Mouse (Mus musculus) CD4-positive helper T cell, adult 2 months (primary cell): Measurements from ENCODE around the gene Brpf3.

Source experiments
- DNase-seq: peaks from one replicate; pipeline ENCODE4 v3.0.0-alpha.2; 2012; ENCODE audit warnings: low read depth, missing footprints, low spot score

Gene Brpf3

DNA sequence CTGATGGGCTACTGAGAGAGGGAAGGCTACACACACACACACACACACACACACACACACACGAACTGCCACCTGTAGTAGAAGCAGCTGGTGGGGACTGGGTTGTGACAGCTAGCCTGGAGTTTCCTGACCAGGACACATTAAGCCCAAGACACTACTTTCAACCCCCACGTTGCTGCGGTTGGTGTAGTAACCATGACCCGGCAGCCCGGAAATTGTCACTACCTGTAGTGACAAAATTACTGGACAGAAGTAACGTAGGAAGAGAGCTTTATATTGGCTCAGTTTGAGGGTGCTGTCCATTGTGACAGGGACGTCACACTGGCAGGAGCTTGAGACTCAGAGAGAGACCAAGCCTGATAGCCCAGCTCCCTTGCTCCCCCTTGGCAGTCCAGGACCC is 71.4 kb downstream of the Brpf3 start:
- no peak for DNase-seq

DNA sequence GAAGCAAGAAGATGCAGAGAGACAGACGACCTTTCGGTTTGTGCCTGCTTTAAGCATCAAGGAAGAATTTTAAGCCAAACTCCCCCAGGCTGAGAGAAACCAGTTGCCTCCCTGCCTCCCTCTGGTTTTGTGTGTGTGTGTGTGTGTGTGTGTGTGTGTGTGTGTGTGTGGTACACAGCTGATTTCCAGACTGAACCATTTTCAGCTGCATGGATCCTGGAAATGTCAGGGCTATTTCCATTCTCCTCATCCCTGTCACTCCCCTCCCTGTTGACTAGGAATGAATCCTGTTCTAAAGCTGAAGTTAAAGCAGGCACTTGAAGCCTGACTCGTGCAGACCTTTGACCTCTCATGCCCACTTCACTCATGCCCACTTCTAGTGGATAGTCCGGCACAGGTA is 73.3 kb downstream of the Brpf3 start:
- DNase-seq: no peak

- DNase-seq: no peak
These were observed 73.9 kb downstream of the Brpf3 start for GRCm38 (mm10) chr17:28874825-28875224.

GRCm38 (mm10) chr17:28875316-28875715 is 74.4 kb downstream of the Brpf3 start:
- no peak for DNase-seq

DNA sequence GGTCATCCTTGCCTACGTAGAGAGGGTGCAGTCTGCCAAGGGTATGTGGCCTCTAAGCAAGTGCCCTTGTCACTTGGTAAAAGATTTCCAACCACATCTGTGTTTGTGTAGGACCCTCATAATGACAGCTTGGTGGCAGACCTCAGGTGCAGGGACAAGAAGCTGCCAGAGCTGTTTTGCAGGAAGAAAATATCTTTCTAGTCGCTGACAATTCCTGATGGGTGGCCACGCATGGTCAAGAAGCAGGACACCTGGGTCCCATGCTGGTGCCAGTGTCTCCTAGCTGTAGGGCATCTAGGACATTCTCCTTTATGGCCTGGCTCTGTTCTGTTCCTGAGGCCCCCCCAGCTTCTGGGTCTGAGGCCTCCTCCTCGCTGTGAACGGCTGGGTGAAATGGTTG is 75.4 kb downstream of the Brpf3 start:
- DNase-seq: no peak

DNA sequence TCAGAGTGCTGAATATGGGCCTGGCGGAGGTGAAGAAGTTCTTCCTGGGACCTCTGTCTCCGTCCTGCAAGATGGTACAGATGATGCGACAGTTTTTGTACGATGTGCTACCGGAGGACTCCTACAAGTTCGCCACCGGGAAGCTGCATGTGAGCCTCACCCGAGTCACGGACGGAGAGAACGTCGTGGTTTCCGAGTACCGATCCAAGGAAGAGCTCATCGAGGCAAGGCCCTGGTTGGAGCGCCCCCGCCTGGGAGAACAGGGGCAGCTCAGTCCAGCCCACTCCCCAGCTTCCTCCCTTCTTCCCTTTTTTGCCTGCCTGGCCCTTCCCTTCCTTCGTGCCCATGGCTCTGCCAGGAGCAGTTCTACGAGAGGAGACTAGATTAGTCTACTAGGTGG is 75.9 kb downstream of the Brpf3 start:
- no peak for DNase-seq

- DNase-seq: peak; percentile 80
These were observed 79.1 kb downstream of the Brpf3 start for GRCm38 (mm10) chr17:28879931-28880391.

GRCm38 (mm10) chr17:28882316-28882715 is 81.4 kb downstream of the Brpf3 start:
- DNase-seq: peak; percentile 88

- DNase-seq: peak; percentile 53
These were observed 81.9 kb downstream of the Brpf3 start for GRCm38 (mm10) chr17:28882810-28883209.

- DNase-seq: no peak
These were observed 83.1 kb downstream of the Brpf3 start for GRCm38 (mm10) chr17:28883941-28884516.

- DNase-seq: no peak
These were observed 84.3 kb downstream of the Brpf3 start for GRCm38 (mm10) chr17:28885231-28885630.

DNA sequence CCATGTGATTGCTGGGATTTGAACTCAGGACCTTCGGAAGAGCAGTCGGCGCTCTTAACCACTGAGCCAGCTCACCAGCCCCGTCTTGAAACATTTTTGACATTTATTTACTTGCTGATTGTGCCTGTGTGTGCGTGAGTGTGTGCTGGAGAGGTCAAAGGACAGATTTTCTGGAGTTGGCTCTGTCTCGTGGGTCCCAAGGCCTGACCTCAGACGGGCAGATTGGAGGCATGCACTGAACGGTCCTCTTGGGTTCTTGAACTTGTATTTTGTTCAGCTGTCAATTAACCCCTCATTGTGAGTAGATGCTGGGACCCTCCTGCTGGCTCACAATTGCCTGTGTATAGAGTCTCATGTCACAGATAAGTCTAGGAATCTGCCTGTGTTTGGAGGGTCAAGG is 85.4 kb downstream of the Brpf3 start:
- DNase-seq: no peak
